Mouse (Mus musculus) cerebellum, adult 2 months (tissue): ENCODE measurements at regions not wholly inside any gene's neighbourhood (a gene's known extent, or its start where the extent isn't known, plus 50 kb on each side); places are given as distances from the start of the nearest gene placed in this dataset.

Experiments used
- CTCF ChIP-seq: fragments of 200-500 bp; IDR thresholded peaks from 2 replicates; pipeline ENCODE4 v1.5.1; 2011; ENCODE audit warnings: low read depth, mild to moderate bottlenecking, control low read depth, low read length, moderate library complexity, borderline replicate concordance; ENCODE audit not compliant: insufficient read depth
- POLR2A ChIP-seq: fragments of 200-500 bp; IDR thresholded peaks from 2 replicates; pipeline ENCODE4 v1.6.1; 2011; ENCODE audit warnings: low read length, control low read depth, borderline replicate concordance; ENCODE audit not compliant: insufficient read depth

DNA sequence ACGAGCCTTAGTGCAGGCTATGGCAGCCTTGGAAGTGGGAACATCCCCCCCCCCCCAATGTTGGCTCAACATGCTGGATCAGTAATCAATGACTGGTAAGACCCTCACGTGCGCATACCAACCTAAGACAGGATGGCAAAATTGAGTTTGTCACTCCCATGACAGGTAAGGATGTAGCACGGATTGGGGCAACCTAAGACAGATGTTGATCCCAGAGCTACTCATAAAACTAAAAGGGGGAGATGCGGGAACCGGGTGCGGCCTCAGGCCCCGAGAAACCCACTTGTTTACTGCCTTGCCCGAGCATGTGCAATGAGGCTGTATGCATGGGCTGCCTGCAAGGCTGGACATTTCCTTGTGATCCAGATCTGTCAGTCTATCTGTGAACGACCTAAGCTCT lies 1523.0 kb upstream of the Cdh6 start:
- no peak for TF ChIP-seq CTCF
- no peak for TF ChIP-seq POLR2A
